Mouse (Mus musculus) E14TG2a.4 (cell line): ENCODE data around the gene Hectd4.

Experiments
- CTCF ChIP-seq: conservative IDR thresholded peaks from 2 replicates; pipeline ENCODE4 v1.5.1; 2014; ENCODE audit warnings: low read length
- NANOG ChIP-seq: IDR thresholded peaks from 2 replicates; pipeline ENCODE4 v1.6.1; 2014; ENCODE audit warnings: borderline replicate concordance, low read length, mixed read lengths

- TF ChIP-seq CTCF (no peak), NANOG (no peak)
These were observed 35.0 kb upstream of the Hectd4 start for GRCm38 (mm10) chr5:121184945-121185551.
